Mouse (Mus musculus) neutrophil, adult 65 days (primary cell): ENCODE measurements around the gene Fbxo3. TPM values are rescaled to one million over a fixed set of nuclear protein-coding genes. Genes with fewer than 3 reads are reported as not detected.

Experiments used
- total RNA-seq: library from RNA; stranded (reverse); gene quantifications from 2 replicates; pipeline ENCODE4 v1.2.4, GENCODE M21; 2023

The Fbxo3 gene
- 26.7 and 34.3 TPM in 2 replicates for total RNA-seq

DNA sequence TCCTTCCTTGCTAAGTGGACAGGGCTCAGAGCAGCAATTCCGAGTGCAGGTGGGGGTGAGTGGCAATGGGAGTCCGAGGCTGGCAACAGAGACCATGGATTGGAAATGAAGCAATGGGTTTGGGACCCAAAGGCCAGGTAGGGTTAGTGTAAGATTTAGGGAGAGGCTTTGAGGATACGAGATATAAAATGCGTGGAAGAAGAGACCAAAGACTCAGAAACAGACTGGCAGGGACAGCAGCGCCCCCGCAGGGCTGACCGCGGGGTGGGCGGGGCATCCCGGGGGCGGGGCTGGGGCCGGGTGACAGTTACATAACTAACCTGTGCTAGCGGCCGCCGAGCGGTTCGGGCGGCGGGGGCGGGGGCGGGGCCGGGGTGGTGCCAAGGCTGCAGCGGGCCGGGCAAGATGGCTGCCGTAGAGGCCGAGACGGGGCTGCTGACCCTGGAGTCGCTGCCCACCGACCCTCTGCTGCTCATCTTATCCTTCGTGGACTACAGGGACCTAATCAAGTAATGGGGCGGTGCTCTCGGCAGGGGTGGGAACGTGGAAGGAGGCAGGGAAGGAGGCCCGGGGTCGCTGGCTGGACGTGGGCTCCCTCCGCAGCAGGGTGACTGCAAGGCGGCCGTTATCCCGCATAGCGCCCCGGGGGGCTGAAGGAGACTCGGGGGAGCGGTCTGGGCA, at the start of gene Fbxo3:
TSS of gene Fbxo3 (plus strand) at position 264 of the 681 bp plus-strand sequence.

GRCm38 (mm10) chr2:104028139-104028723, 710 bp downstream of the Fbxo3 start, which contains the start of gene 4931422A03Rik:
TSS of gene 4931422A03Rik (minus strand) at chr2:104028361.

DNA sequence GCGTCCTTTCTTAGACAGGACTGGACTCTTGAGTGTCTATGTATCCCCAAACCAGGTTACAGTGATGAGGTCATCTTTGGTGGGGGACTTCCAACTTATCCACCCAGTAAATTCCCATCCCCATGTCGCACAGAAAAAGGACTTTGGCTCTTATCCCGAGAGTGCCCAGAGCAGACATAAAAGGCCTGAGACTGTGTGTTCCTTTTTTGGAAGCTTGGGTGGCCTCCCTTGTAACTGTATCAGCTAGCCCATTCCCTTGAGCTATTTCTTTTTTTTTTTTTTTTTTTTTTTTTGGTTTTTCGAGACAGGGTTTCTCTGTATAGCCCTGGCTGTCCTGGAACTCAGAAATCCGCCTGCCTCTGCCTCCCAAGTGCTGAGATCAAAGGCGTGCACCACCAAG, 38.0 kb downstream of the Fbxo3 start, which contains the start of gene Gm10912:
TSS of gene Gm10912 (plus strand) at position 301 of the 400 bp plus-strand sequence.

DNA sequence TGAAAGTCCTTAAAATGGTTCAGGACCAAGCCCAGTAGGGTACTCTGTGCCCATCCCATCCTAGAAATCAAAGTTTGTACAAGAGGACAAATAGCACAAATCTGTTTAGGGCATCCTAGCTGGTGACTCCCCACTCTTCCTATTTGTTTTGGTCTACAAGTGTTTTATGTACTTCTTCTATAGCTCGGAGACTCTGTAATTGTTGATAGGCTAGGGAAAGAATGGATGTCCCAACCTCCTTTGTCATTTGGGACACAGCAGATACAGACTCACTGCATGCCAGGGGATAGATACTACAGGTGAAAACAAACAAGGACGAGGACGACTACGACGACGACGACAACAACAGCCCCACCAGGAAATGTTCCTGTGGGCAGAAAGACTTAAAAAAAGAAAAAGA, 40.9 kb downstream of the Fbxo3 start, which contains the start of gene Gm10799:
TSS of gene Gm10799 (minus strand) at position 101 of the 400 bp plus-strand sequence.

DNA sequence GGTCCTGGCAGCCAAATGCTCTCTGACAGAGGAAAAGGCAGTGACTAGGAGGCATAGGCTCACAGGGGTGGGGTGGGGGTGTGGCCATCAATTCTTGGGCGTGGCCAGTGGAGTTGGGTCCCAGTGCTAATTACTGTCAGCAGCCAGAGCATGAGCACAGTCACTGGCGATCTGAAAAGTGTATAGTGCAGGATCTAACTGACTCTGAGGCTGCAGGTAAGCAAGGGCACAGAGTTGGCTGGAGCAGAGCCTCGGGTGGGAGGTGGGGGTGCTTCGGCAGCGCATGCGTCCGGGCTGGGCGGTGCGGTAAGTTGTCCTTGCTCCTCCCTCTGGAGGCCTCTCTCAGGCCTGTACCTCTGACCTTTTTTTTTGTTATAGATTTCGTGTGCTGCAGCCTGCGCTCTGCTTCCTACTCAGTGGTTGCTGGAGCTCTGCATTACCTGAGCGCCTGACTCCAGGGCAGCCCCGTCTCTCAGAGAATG, 42.2 kb downstream of the Fbxo3 start, which contains the start of gene Cd59b:
TSS of gene Cd59b (plus strand) at position 146 of the 482 bp plus-strand sequence.

GRCm38 (mm10) chr2:104095741-104096213, 68.3 kb downstream of the Fbxo3 start, which contains the start of gene Cd59a:
TSS of gene Cd59a (plus strand) at chr2:104095801.

Other genes with a start within 250 kb of the Fbxo3 start
- 184 and 234 TPM in 2 replicates for gene Caprin1, start 230.1 kb upstream of the Fbxo3 start, total RNA-seq
- 52.5 and 75.0 TPM in 2 replicates for gene Lmo2, start 69.7 kb upstream of the Fbxo3 start, total RNA-seq
- gene 4931422A03Rik, start 640 bp downstream of the Fbxo3 start, total RNA-seq: not detected in 2 replicates
- 0.38 TPM in 1 of 2 replicates, not detected in the other for gene Gm10912, start 38.1 kb downstream of the Fbxo3 start, total RNA-seq
- not detected in 2 replicates for gene Gm10799, start 40.8 kb downstream of the Fbxo3 start, total RNA-seq
- gene Cd59b, start 42.1 kb downstream of the Fbxo3 start, total RNA-seq: not detected in 2 replicates
- gene Cd59a, start 68.1 kb downstream of the Fbxo3 start, total RNA-seq: not detected in 2 replicates
- gene A930018P22Rik, start 95.0 kb downstream of the Fbxo3 start, total RNA-seq: not detected in 2 replicates